ENCODE assay signal across 11 mouse cellular contexts in genomic region chr17:75619472-75619871, GRCm38 (mm10).
DNase-seq lines count a peak whose midpoint lies in the region; ATAC-seq lines count a peak whose summit lies in the region.
"Had no signal": no experiment of that assay in that cellular context is flagged by ENCODE, and none has a peak within 500 bp of the region (broad histone marks: within the 10 kb centered on the region; RNA-seq: fewer than 3 reads in every experiment).

No protein-coding gene starts in this region.

- DNase-seq in adrenal gland, postnatal 10 days: peak; percentile 1
- no peak for DNase-seq in adrenal gland, postnatal 14 days
- peak; percentile 5 for DNase-seq in kidney, adult 18-20 months
- peak; percentile 1 for DNase-seq in lung, postnatal 10 days
- no peak for DNase-seq in lung, adult 18-20 months
- DNase-seq in embryonic facial prominence, embryonic 14.5 days (ENCODE audit: low spot score): peak; percentile 43
- DNase-seq in yolk sac, embryonic 10.5 days (ENCODE audit: low spot score): no peak
- DNase-seq: layer of hippocampus, adult 9-11 months; liver, embryonic 13.5 days had no signal

- H3K4me2 ChIP-seq in kidney, embryonic 15.5 days: no peak overlapping the region
- no peak overlapping the region for H3K4me2 ChIP-seq in embryonic facial prominence, embryonic 14.5 days (ENCODE audit: low read depth, low read length)
- H3K4me2 ChIP-seq: hindbrain, embryonic 12.5 days; liver, embryonic 13.5 days had no signal

- H3K4me1 ChIP-seq in kidney, embryonic 15.5 days: no peaks in the 10 kb centered on the region
- H3K4me1 ChIP-seq in embryonic facial prominence, embryonic 14.5 days (ENCODE audit: control insufficient read depth, insufficient read depth, low read length): no peaks in the 10 kb centered on the region
- H3K4me1 ChIP-seq: hindbrain, embryonic 12.5 days; liver, embryonic 13.5 days had no signal

- no peak overlapping the region for H3K27ac ChIP-seq in kidney, embryonic 15.5 days
- no peak overlapping the region for H3K27ac ChIP-seq in embryonic facial prominence, embryonic 14.5 days (replicated peaks; ENCODE audit: low read depth, low read length)
- H3K27ac ChIP-seq: hindbrain, embryonic 12.5 days; liver, embryonic 13.5 days had no signal

- WGBS in kidney, embryonic 15.5 days: 80% methylated on average over 3 of the region's 3 CpGs
- 54% methylated on average over 3 of the region's 3 CpGs for WGBS in embryonic facial prominence, embryonic 14.5 days

- no peaks in the 10 kb centered on the region for H3K36me3 ChIP-seq in kidney, embryonic 15.5 days
- H3K36me3 ChIP-seq in embryonic facial prominence, embryonic 14.5 days (ENCODE audit: control insufficient read depth, insufficient read depth, low read length): no peaks in the 10 kb centered on the region
- H3K36me3 ChIP-seq: hindbrain, embryonic 12.5 days; liver, embryonic 13.5 days had no signal

- no peaks in the 10 kb centered on the region for H3K9me3 ChIP-seq in kidney, embryonic 15.5 days (replicated peaks)
- no peaks in the 10 kb centered on the region for H3K9me3 ChIP-seq in embryonic facial prominence, embryonic 14.5 days (ENCODE audit: control insufficient read depth, low read length)
- H3K9me3 ChIP-seq: hindbrain, embryonic 12.5 days; liver, embryonic 13.5 days had no signal

- H3K27me3 ChIP-seq in kidney, embryonic 15.5 days: no peaks in the 10 kb centered on the region
- H3K27me3 ChIP-seq in embryonic facial prominence, embryonic 14.5 days (replicated peaks; ENCODE audit: control insufficient read depth, insufficient read depth, low read length): no peaks in the 10 kb centered on the region
- H3K27me3 ChIP-seq: hindbrain, embryonic 12.5 days; liver, embryonic 13.5 days had no signal

- no peak overlapping the region for H3K4me3 ChIP-seq in kidney, embryonic 15.5 days (replicated peaks)
- H3K4me3 ChIP-seq in embryonic facial prominence, embryonic 14.5 days (ENCODE audit: low read depth, low read length): no peak overlapping the region
- H3K4me3 ChIP-seq: hindbrain, embryonic 12.5 days; liver, embryonic 13.5 days had no signal

- H3K9ac ChIP-seq in kidney, embryonic 15.5 days: no peak overlapping the region
- no peak overlapping the region for H3K9ac ChIP-seq in embryonic facial prominence, embryonic 14.5 days (ENCODE audit: low read depth, low read length)
- H3K9ac ChIP-seq: hindbrain, embryonic 12.5 days; liver, embryonic 13.5 days had no signal

- no peak for ATAC-seq in kidney, embryonic 15.5 days (replicated peaks; ENCODE audit: low FRiP score)
- no peak for ATAC-seq in embryonic facial prominence, embryonic 14.5 days (ENCODE audit: low read depth)

Comparison
In these comparisons a context has a peak if more than half of its experiments do, and no peak if none do; other contexts are left out.
1. DNase-seq: peak in adrenal gland, postnatal 10 days (single experiment), kidney, adult 18-20 months (single experiment), lung, postnatal 10 days (single experiment) and embryonic facial prominence, embryonic 14.5 days (single experiment); none in adrenal gland, postnatal 14 days (single experiment), lung, adult 18-20 months (0 of 2) and yolk sac, embryonic 10.5 days (single experiment).